ENCODE assay signal across 9 mouse cellular contexts in the genomic region with DNA sequence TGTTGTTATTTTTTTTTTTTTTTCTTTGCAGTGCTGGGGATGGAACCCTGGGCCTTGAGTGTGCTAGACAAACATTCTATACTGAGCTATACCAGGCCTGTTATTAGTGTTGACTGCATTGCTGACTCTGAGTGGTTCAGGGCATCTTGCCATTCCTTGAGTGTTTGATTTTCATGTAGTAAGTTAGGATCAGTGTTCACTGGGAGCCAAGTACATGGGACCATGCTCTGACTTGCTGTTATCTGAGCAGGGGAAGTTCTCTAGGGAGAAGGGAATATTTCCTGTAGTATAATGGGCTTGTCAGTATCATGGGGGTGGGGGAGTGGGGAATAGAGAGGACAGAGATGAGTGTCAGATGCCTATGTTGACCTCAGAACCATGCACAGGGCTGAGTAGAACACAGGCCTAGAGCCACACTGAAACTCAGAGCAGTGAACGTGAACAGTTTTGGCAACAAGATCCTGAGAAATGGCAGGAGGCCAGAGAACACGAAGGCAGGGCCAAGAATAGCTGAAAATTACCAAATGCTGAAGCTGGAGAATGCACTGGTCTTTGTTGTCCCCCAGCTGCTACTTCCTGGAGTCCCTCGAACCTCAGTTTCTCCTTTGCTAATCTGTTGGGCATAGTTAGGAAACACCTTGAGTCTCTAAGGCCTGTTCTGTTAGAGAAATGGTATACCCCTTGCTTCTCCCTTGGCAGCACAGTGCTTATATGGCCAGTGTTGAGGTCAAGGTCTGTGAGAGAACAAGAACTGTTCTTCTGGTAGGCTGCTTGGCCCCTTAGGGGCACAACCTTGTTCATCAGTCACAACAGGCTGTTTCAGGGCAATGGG. TPM values are rescaled to one million over a fixed set of nuclear protein-coding genes. Genes with fewer than 3 reads are reported as not detected.
DNase-seq lines count a peak whose midpoint lies in the region; ATAC-seq and TF ChIP-seq lines count a peak whose summit lies in the region.
"Had no signal": no experiment of that assay in that cellular context is flagged by ENCODE, and none has a peak within 500 bp of the region (broad histone marks: within the 10 kb centered on the region; RNA-seq: fewer than 3 reads in every experiment).

No protein-coding gene starts in this region.

- no peak overlapping the region for H3K4me3 ChIP-seq in embryonic facial prominence, embryonic 12.5 days
- no peak overlapping the region for H3K4me3 ChIP-seq in embryonic facial prominence, embryonic 10.5 days
- H3K4me3 ChIP-seq in neural tube, embryonic 14.5 days (ENCODE audit: low read depth, low read length) = no peak overlapping the region
- H3K4me3 ChIP-seq: erythroblast, embryonic 14.5 days had no signal

- TF ChIP-seq POLR2A in brain, embryonic 14.5 days (IDR thresholded peaks at IDR 0.05; ENCODE audit: borderline replicate concordance, extremely low read depth, insufficient read depth, insufficient read length, poor library complexity, severe bottlenecking) = no peak

- no peak for TF ChIP-seq CTCF in brain, embryonic 14.5 days (IDR thresholded peaks at IDR 0.05; ENCODE audit: borderline replicate concordance, extremely low read depth, insufficient read depth, insufficient read length)

- H3K36me3 ChIP-seq in embryonic facial prominence, embryonic 12.5 days = 0 out of 2 replicates have a peak, but pooled peaks cover 11% of the 10 kb centered on the region
- H3K36me3 ChIP-seq in embryonic facial prominence, embryonic 10.5 days (replicated peaks) = peaks cover 43% of the 10 kb centered on the region
- 0 out of 2 replicates have a peak, but pooled peaks cover 5% of the 10 kb centered on the region for H3K36me3 ChIP-seq in neural tube, embryonic 14.5 days (ENCODE audit: control insufficient read depth, insufficient read depth, low read length)

- no peaks in the 10 kb centered on the region for H3K27me3 ChIP-seq in embryonic facial prominence, embryonic 12.5 days
- no peaks in the 10 kb centered on the region for H3K27me3 ChIP-seq in embryonic facial prominence, embryonic 10.5 days (replicated peaks; ENCODE audit: low read depth, poor library complexity, severe bottlenecking)
- H3K27me3 ChIP-seq in neural tube, embryonic 14.5 days (ENCODE audit: control insufficient read depth, insufficient read depth, low read length) = no peaks in the 10 kb centered on the region

- no peak for DNase-seq in embryonic facial prominence, embryonic 10.5 days (ENCODE audit: low spot score)
- DNase-seq in brain, embryonic 14.5 days (ENCODE audit: low read depth) = peak; percentile 83
- peak; percentile 46 to 57 for DNase-seq in frontal cortex, postnatal 14 days (ENCODE audit: low spot score in 2 of 2)
- DNase-seq in heart, postnatal 4 days = peak; percentile 90
- DNase-seq in left cerebral cortex, adult 11 months (ENCODE audit: low spot score) = peak; percentile 72
- DNase-seq in embryo, embryonic 11 days = no peak

- H3K9me3 ChIP-seq in embryonic facial prominence, embryonic 12.5 days = no peaks in the 10 kb centered on the region
- H3K9me3 ChIP-seq in embryonic facial prominence, embryonic 10.5 days = no peaks in the 10 kb centered on the region
- H3K9me3 ChIP-seq in neural tube, embryonic 14.5 days (ENCODE audit: control insufficient read depth, low read length) = no peaks in the 10 kb centered on the region

- no peak overlapping the region for H3K9ac ChIP-seq in embryonic facial prominence, embryonic 12.5 days
- H3K9ac ChIP-seq in neural tube, embryonic 14.5 days (replicated peaks; ENCODE audit: low read depth, low read length) = no peak overlapping the region

- 0 out of 2 replicates have a peak overlapping the region, but pooled peaks have one; percentile 26 for H3K27ac ChIP-seq in embryonic facial prominence, embryonic 12.5 days
- no peak overlapping the region for H3K27ac ChIP-seq in embryonic facial prominence, embryonic 10.5 days (replicated peaks)
- 0 out of 2 replicates have a peak overlapping the region, but pooled peaks have one; percentile 4 for H3K27ac ChIP-seq in neural tube, embryonic 14.5 days (ENCODE audit: low read depth, low read length)

- H3K4me2 ChIP-seq in embryonic facial prominence, embryonic 12.5 days (replicated peaks) = no peak overlapping the region
- no peak overlapping the region for H3K4me2 ChIP-seq in neural tube, embryonic 14.5 days (ENCODE audit: low read depth, low read length)

- WGBS in embryonic facial prominence, embryonic 12.5 days = 54% methylated on average over 3 of the region's 3 CpGs
- WGBS in embryonic facial prominence, embryonic 10.5 days = 78% methylated on average over 3 of the region's 3 CpGs
- 44% methylated on average over 3 of the region's 3 CpGs for WGBS in neural tube, embryonic 14.5 days

- ATAC-seq in embryonic facial prominence, embryonic 12.5 days (ENCODE audit: insufficient number of reproducible peaks, insufficient read depth, low FRiP score, low TSS enrichment) = peak; percentile 15; the same call in 1 of the 2 replicates
- ATAC-seq in neural tube, embryonic 14.5 days (ENCODE audit: low read depth) = no peak

- H3K4me1 ChIP-seq in embryonic facial prominence, embryonic 12.5 days = peaks cover 26% of the 10 kb centered on the region; the same call in 1 of the 2 replicates
- peaks cover 25% of the 10 kb centered on the region for H3K4me1 ChIP-seq in embryonic facial prominence, embryonic 10.5 days
- 0 out of 2 replicates have a peak, but pooled peaks cover 5% of the 10 kb centered on the region for H3K4me1 ChIP-seq in neural tube, embryonic 14.5 days (ENCODE audit: control insufficient read depth, insufficient read depth, low read length)

RNA-seq across cellular contexts. Expression of a gene that starts 26.6 kb away (rescaled TPM):
- 37.7 and 37.9 TPM in 2 replicates for polyA plus RNA-seq in embryonic facial prominence, embryonic 12.5 days (2016; fragmentation: Nextera tagmentation; extraction: Ambion mirVana)
- polyA plus RNA-seq in embryonic facial prominence, embryonic 10.5 days (2016; fragmentation: Nextera tagmentation; extraction: Ambion mirVana) = 39.3 and 41.3 TPM in 2 replicates
- 52.9 and 54.6 TPM in 2 replicates for polyA plus RNA-seq in brain, embryonic 14.5 days (2012; rRNA removed)
- 10 to 100 TPM; 53.4 to 55.2 TPM for total RNA-seq in heart, postnatal 4 days (2021)
- 56.4 and 58.2 TPM in 2 replicates for polyA plus RNA-seq in neural tube, embryonic 14.5 days (2014; fragmentation: Nextera tagmentation; extraction: Ambion mirVana)

Comparison
In these comparisons a context has a peak if more than half of its experiments do, and no peak if none do; other contexts are left out.
1. DNase-seq: peak in brain, embryonic 14.5 days (single experiment), frontal cortex, postnatal 14 days (2 of 2), heart, postnatal 4 days (single experiment) and left cerebral cortex, adult 11 months (single experiment); none in embryonic facial prominence, embryonic 10.5 days (single experiment) and embryo, embryonic 11 days (single experiment).